Mouse (Mus musculus): ENCODE measurements around the gene Ddx39b.

Gene Ddx39b

GRCm38 (mm10) chr17:35245731-35246623 is 4.4 kb downstream of the Ddx39b start:
- no peak for DNase-seq

DNA sequence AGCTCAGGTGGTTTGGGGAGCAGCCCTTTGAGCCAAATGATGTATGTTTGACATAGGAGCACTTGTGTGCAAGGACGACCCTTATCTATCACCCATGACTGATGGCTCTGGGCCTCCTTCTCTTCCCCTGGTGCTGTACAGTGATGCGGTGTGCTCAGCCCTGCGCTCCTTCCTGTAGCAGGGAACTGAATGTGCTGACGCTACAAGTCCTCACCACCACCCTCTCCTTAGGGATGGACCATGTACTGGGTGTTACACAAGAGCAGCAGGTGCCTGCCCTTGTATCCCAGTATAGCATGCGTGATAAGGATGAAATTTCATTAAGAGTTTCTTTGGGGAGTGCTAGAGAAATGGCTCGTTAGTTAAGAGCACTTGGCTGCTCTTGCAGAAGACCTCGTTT is 5.6 kb downstream of the Ddx39b start:
- DNase-seq, result no peak

DNA sequence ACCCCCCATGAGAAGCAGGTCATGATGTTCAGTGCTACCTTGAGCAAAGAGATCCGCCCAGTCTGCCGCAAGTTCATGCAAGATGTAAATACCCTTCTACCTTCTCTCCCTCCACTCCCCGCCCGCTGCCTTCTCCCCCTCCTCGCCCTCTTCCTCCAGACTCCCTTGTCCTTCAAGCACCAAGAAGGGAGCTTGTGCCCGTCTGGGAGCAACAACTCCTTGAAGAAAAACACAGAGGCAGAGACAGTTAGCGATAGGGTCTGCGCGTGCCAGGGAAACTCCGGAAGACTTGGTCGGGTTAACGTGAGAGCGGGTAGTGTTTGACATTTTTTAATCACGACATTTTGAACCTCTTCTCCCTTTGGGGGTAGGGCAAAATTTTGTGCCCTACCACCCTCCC is 7.4 kb downstream of the Ddx39b start:
- no peak for DNase-seq

GRCm38 (mm10) chr17:35249451-35250197 is 8.1 kb downstream of the Ddx39b start:
- no peak for DNase-seq

DNA sequence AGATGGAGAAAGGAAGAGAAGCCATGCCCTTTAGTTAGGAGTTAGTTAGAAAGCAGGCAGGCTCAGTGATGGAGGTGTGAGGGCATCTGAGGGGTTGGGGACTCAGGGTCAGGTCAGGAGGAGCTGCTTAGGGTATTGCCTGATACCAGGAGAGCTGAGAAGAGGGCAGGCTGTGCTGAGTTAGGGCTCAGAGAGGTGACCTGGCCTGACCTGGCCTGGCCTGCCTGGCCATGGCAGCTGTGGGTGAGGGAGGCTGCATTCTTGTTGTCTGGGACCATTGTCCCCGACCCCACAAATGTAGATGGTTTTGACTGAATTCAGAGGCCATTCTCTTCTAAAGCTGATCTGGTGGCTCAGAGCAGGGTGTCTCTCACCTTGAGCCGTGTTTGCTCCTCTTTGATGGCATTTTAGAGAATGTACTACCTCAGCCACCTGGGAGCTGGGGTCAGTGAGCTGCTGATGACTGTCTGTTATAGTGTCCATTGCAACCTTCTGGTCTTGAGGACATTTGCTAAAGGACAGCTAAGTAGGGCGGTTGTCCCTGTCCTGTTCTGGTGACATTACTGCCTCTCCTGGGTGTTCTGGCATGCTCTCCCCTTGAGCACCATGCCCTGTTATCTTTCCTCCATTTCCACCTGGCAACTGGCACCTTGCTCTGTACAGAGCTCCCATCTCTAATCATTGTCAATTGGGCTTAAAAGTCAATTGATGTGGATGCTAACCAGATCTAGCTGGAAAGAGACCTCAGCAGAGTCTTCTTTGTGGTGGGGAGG is 9.0 kb downstream of the Ddx39b start:
- DNase-seq, result no peak

GRCm38 (mm10) chr17:35251162-35251719 is 9.7 kb downstream of the Ddx39b start:
- DNase-seq, result no peak

GRCm38 (mm10) chr17:35251981-35252380 is 10.4 kb downstream of the Ddx39b start:
- no peak for DNase-seq

- no peak for DNase-seq
These were observed 11.2 kb downstream of the Ddx39b start for GRCm38 (mm10) chr17:35252619-35253292.

- no peak for DNase-seq
These were observed 11.9 kb downstream of the Ddx39b start for GRCm38 (mm10) chr17:35253293-35254093.

DNA sequence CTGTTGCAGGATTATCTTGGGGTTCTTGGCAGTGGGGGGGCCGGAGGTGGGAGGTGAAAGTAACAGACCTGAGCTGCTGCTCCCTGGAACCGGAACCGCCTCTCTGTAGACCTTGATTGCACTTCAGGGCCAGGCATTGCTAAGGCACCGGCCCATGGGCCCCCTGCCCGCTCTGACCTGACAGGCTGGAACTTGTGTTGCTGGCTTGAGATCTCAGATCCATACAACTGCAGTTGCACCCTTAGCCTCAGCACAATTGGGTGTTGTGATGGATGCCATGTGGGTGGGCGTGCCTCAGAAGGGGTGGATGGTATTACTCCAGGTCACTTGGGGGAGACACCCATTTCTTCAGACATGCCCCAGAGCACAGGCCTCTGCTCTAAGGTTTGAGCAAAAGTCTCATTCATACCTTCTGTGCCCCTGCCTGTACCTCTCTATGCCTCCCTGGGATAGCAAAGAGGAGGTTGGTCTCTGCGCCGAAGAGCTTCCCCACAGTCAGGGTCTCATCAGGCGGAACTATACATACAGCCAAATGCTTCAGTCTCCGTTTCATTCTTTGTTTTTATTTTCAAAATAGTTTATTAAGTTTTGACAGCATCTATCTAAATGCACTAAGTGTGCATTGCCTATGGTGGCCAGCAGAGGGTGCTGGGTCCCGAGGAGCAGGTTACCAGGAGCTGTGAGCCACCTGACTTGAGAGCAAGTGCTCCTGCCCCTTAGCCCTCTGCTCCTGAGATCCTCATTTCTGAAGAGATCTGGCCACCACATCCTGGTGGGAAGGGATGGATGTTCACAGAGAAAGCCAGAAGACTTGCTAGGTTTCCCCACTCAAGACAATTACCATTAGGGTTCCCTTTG is 12.9 kb downstream of the Ddx39b start:
- peak; percentile 70 for DNase-seq

GRCm38 (mm10) chr17:35255301-35255700 is 13.8 kb downstream of the Ddx39b start:
- no peak for DNase-seq

DNA sequence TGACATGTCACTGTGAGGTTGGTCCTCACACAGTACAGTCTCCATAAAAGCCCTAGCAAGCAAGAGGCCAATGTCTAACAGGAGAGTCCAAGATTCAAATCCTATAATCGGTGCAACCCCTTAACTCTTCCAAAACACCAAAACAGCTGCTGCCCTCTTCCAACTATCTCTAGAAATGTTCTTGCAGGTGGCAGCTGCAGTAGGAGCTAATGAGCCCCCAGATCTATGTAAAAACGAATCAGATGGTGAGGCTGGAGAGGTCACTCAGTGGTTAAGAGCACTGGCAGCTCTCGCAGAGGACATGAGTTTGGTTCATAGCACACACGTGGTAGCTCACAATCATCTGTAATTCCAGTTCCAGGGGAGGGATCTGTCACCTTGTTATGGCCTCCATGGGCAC is 14.2 kb downstream of the Ddx39b start:
- DNase-seq, result no peak

- no peak for DNase-seq
These were observed 15.8 kb downstream of the Ddx39b start for GRCm38 (mm10) chr17:35257378-35257777.

DNA sequence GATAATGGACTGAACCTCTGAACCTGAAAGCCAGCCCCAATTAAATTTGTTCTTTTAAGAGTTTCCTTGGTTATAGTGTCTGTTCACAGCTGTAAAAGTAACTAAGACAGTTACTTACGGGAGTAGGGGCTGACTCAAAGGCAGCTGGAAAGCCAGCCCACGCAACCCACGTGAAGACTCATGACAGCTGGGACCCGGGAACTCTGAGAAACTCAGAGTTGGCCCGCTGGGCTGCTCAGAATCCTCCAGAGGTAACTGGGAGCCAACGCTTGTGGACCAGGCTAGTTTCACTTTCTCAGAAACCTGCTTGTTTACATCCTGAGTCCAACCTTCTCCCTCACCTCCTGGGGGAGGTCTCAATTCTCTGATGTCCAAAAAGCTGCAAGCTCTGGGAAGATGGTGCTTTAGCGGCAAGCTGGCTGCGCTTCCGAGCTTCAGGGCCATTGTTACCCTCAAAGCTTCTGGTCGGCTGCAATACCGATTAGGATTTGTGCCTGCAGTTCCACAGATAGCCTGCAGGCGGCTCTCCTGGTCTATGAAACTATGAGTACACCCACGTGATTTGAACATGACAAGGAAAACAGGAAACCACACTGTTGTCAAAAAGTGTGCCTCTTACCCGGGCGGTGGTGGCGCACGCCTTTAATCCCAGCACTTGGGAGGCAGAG is 16.4 kb downstream of the Ddx39b start:
- peak; percentile 95 for DNase-seq

DNA sequence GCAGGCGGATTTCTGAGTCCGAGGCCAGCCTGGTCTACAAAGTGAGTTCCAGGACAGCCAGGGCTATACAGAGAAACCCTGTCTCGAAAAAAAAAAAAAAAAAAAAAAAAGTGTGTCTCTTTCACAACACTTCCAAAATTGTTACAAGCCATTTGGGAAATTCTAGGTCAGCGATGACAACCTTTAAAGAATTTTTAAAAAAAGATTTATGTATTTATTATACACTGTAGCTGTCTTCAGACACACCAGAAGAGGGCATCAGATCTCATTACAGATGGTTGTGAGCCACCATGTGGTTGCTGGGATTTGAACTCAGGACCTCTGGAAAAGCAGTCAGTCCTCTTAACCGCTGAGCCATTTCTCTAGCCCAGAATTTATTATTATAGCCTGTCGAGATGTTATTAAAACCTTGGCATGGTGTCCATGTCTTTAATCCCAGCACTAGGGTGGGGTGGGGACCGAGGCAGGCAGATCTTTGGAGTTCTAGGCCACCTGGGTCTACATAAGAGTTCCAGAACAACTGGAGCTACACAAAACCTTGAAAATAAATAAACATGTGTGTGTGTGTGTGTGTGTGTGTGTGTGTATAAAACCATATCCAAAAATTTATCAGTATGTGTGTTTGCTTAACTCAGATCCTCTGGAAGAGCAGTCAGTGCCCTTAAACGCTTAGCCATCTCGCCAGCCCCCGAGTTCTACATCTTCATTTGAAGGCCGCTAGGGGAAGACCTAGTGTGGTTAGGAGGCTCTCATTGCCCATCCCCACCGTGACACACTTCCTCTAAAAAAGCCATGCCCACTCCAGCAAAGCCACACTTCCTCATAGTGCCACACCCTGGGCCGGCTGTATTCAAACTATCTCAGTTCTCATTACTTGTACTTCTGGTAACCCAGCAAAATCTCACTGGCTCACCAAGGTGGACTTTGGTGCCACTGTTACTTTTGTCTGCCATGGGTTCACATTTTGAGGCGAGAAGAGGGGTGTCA is 17.2 kb downstream of the Ddx39b start:
- no peak for DNase-seq

DNA sequence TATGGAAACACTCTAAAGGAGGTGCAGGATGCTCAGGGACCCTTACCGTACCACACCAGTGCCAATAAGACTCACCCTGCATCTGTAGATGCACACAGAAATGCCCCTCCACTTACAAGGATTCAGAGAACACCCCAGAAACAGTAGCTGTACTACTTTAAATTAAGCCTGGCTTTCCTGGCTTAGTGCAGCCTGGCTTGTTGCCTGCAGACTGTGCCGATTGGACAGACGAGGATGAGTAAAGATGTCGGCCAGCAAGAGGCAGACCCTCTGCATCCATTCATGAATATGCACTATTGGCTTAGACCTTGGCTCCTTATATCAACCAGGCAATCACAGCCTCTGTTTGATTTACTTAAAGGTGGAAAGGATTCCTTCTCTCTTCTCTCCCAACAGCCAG is 18.1 kb downstream of the Ddx39b start:
- no peak for DNase-seq

DNA sequence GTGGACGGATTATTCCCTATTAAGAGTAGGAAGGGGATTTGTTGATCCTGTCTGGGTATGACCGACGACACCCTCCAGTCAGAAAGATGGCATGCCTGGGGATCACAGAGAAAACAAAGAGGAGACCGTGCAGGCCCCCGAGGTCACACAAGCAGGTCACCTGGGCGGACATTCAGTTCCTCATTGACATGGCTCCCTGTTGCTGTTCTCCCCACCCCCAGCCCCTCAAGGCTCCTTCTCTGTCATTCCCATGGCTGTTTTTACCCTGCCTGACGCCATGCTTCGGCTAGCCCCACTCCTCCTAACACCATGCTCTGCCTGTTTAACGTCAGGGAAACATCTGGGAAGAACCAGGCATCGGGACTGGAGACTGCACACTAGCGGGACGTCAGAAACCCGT is 20.1 kb downstream of the Ddx39b start:
- no peak for DNase-seq

- peak; percentile 98 for DNase-seq
These were observed 21.3 kb downstream of the Ddx39b start, which contains the start of gene H2-D1 for GRCm38 (mm10) chr17:35262664-35263522. Gene H2-D1 (plus strand): TSS chr17:35262730.

All from kidney, postnatal 14 days (tissue).